Mouse (Mus musculus): ENCODE results near the gene Clec2d.

DNA sequence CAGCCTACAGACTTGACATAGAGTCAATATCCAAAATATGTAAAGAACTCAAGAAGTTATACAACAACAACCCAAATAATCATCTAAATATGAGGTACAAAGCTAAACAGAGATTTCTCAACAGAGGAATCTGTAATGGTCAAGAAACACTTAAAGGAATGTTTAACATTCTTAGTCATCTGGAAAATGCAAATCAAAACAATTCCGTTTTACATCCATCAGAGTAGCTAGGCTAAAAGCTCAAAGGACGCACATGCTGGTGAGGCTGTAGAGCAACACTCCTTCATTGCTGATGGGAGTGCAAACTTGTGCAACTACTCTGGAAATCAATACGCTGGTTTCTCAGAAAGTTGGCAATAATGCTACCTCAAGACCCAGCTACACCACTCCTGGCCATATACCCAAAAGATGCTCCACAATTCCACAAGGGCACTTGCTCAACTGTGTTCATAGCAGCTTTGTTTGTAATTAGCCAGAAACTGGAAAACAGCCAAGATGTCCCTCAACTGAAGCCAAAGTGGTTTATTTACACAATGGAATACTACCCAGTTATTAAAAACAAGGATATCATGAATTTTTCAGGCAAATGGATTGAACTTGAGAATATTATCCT is 41.9 kb downstream of the Clec2d start:
- TF ChIP-seq NELFE (IDR thresholded peaks at IDR 0.05; ENCODE audit: low read depth, low read length) (no peak), CHD2 (IDR thresholded peaks at IDR 0.05; ENCODE audit: low read length) (no peak), CTCF (IDR thresholded peaks at IDR 0.05 in 2 of 3, conservative IDR thresholded peaks at IDR 0.05 in 1 of 3; ENCODE audit: control insufficient read depth in 1 of 3, insufficient read depth in 1 of 3, low read depth in 2 of 3, low read length in 3 of 3, poor library complexity in 1 of 3, severe bottlenecking in 1 of 3) (no peak), ZNF384 (IDR thresholded peaks at IDR 0.05; ENCODE audit: low read depth, low read length) (no peak), RAD21 (IDR thresholded peaks at IDR 0.05; ENCODE audit: low read depth, low read length) (no peak), POLR2A (IDR thresholded peaks at IDR 0.05; ENCODE audit: control insufficient read depth in 1 of 2, insufficient read depth in 1 of 2, low read depth in 1 of 2, low read length in 2 of 2, poor library complexity in 1 of 2) (no peak), HCFC1 (IDR thresholded peaks at IDR 0.05; ENCODE audit: low read depth, low read length) (no peak), USF1 (IDR thresholded peaks at IDR 0.05; ENCODE audit: low read depth, low read length) (no peak), ZMIZ1 (IDR thresholded peaks at IDR 0.05; ENCODE audit: low read depth, low read length) (no peak), EP300 (IDR thresholded peaks at IDR 0.05; ENCODE audit: low read depth in 1 of 2, low read length in 2 of 2) (no peak)
